Mouse (Mus musculus): Measurements from ENCODE around the gene Pomt2.

DNA sequence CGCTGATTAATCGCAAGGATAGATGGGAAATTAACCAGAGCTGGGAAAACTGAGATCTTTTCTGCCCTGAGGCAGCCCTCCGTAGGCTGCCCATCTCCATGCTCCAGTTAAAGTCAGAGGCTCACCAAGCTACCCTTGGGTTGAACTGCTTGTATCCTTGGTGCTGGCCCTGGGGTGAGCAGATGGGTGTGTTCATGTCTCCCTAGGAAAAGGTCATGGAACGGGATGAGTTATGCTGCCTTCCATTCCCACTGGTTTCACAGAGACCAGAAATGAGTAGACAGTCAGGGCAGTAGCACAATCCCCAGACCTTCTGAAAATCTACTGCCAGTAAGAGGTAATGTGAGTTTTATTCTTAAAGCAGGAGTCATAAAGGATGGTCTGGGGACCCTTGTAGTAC lies 29.9 kb upstream of the Pomt2 start:
- no peak for TF ChIP-seq GATA1 (IDR thresholded peaks at IDR 0.05; ENCODE audit: borderline replicate concordance, low read length)
- TF ChIP-seq FLI1 (IDR thresholded peaks at IDR 0.05; ENCODE audit: low read length): no peak

All from megakaryocyte, embryonic 14.5 days (primary cell).